Mouse (Mus musculus): ENCODE data around the gene Casq2.

The Casq2 gene

GRCm38 (mm10) chr3:102164911-102165310 is 78.7 kb downstream of the Casq2 start:
- DNase-seq (ENCODE audit: low spot score in 2 of 2): no peak

GRCm38 (mm10) chr3:102165536-102166286 is 79.5 kb downstream of the Casq2 start:
- DNase-seq (ENCODE audit: low spot score in 2 of 2): no peak

GRCm38 (mm10) chr3:102166287-102166620 is 80.0 kb downstream of the Casq2 start:
- DNase-seq (ENCODE audit: low spot score in 2 of 2): no peak

GRCm38 (mm10) chr3:102166794-102167193 is 80.6 kb downstream of the Casq2 start:
- no peak for DNase-seq (ENCODE audit: low spot score in 2 of 2)

- DNase-seq (ENCODE audit: low spot score in 2 of 2): no peak
These were observed 81.5 kb downstream of the Casq2 start for GRCm38 (mm10) chr3:102167555-102168210.

- peak; percentile 90 to 97 for DNase-seq (ENCODE audit: low spot score in 2 of 2)
These were observed 83.1 kb downstream of the Casq2 start for GRCm38 (mm10) chr3:102169197-102169905.

- DNase-seq (ENCODE audit: low spot score in 2 of 2): no peak
These were observed 88.1 kb downstream of the Casq2 start for GRCm38 (mm10) chr3:102174118-102174865.

- no peak for DNase-seq (ENCODE audit: low spot score in 2 of 2)
These were observed 89.5 kb downstream of the Casq2 start for GRCm38 (mm10) chr3:102175701-102176100.

GRCm38 (mm10) chr3:102176116-102176515 is 89.9 kb downstream of the Casq2 start:
- DNase-seq (ENCODE audit: low spot score in 2 of 2): no peak

- DNase-seq (ENCODE audit: low spot score in 2 of 2): no peak
These were observed 91.8 kb downstream of the Casq2 start for GRCm38 (mm10) chr3:102177837-102178615.

- no peak for DNase-seq (ENCODE audit: low spot score in 2 of 2)
These were observed 93.7 kb downstream of the Casq2 start for GRCm38 (mm10) chr3:102179869-102180268.

GRCm38 (mm10) chr3:102180746-102181145 is 94.5 kb downstream of the Casq2 start:
- DNase-seq (ENCODE audit: low spot score in 2 of 2): no peak

GRCm38 (mm10) chr3:102181191-102181590 is 95.0 kb downstream of the Casq2 start:
- no peak for DNase-seq (ENCODE audit: low spot score in 2 of 2)

- DNase-seq (ENCODE audit: low spot score in 2 of 2): no peak
These were observed 96.4 kb downstream of the Casq2 start for GRCm38 (mm10) chr3:102182601-102183000.

- DNase-seq (ENCODE audit: low spot score in 2 of 2): no peak
These were observed 98.5 kb downstream of the Casq2 start for GRCm38 (mm10) chr3:102184721-102185120.

- DNase-seq (ENCODE audit: low spot score in 2 of 2): no peak
These were observed 101.2 kb downstream of the Casq2 start for GRCm38 (mm10) chr3:102187401-102187800.

GRCm38 (mm10) chr3:102188972-102189371 is 102.8 kb downstream of the Casq2 start:
- no peak for DNase-seq (ENCODE audit: low spot score in 2 of 2)

GRCm38 (mm10) chr3:102190015-102190414 is 103.8 kb downstream of the Casq2 start:
- DNase-seq (ENCODE audit: low spot score in 2 of 2): no peak

- no peak for DNase-seq (ENCODE audit: low spot score in 2 of 2)
These were observed 104.4 kb downstream of the Casq2 start for GRCm38 (mm10) chr3:102190642-102191041.

- no peak for DNase-seq (ENCODE audit: low spot score in 2 of 2)
These were observed 105.4 kb downstream of the Casq2 start for GRCm38 (mm10) chr3:102191575-102191974.

GRCm38 (mm10) chr3:102192621-102193020 is 106.4 kb downstream of the Casq2 start:
- no peak for DNase-seq (ENCODE audit: low spot score in 2 of 2)
